Mouse (Mus musculus): ENCODE data around the gene Tnfsf13. TPM values are rescaled to one million over a fixed set of nuclear protein-coding genes. Genes with fewer than 3 reads are reported as not detected.
A peak's percentile ranks its signal among the peaks of the same experiment; 100 is the strongest.
"Not testable (repeated sequence)": the region's sequence is repeated elsewhere in the genome, so short reads cannot be mapped to it uniquely, and the experiment has no call there.

Tnfsf13 gene
- polyA plus RNA-seq (2012; rRNA removed) = 5.3 and 5.4 TPM in 2 replicates

DNA sequence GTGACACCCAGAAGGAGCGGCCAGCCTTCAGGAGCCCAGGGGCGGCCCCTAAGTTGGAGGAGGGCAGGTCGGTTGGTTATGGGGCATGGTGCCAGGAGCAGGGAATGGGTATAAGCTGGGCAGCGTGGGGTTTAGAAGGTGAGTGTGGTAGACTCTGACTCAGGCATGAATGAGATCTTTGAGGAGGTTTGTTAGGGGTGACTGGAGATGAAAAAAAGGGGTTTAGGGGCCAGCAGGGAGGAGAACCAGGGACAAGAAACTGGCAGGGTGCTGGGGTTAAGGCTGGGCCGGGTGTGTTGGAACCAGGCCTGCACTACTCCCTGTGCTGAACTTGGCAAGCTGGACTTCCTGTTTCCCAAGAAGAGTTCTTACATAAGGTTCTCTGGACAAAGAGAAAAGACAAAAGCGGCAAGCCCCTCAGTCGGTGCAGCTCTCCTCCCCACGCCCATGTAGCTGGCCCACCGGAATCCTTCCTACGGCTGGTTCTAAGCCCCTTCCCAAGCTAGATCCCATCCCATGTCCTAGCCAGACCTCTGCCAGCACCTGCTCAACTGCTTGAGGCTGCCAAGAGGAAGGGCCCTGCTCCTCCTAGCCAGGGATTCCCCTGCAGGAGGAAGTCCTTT, at the start of gene Tnfsf13:
Tnfsf13 (minus strand) TSS at position 259 of the 623 bp plus-strand sequence.
- peak in 1 of 2 experiments; percentile 61 for DNase-seq (ENCODE audit: extremely low spot score in 1 of 2, low spot score in 1 of 2)

DNA sequence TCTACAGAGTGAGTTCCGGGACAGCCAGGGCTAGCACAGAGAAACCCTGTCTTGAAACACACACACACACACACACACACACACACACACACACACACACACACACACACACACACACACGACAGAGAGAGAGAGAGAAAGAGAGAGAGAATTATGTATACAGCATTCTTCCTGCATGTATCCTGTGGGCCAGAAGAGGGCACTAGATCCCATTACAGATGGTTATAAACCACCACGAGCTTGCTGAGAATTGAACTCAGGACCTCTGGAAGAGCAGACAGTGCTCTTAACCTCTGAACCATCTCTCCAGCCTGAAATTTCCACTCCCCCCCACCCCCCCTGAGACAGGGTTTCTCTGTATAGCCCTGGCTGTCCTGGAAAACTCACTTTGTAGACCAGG, 45.8 kb upstream of the Tnfsf13 start:
- not testable (repeated sequence) for DNase-seq (ENCODE audit: extremely low spot score in 1 of 2, low spot score in 1 of 2)

DNA sequence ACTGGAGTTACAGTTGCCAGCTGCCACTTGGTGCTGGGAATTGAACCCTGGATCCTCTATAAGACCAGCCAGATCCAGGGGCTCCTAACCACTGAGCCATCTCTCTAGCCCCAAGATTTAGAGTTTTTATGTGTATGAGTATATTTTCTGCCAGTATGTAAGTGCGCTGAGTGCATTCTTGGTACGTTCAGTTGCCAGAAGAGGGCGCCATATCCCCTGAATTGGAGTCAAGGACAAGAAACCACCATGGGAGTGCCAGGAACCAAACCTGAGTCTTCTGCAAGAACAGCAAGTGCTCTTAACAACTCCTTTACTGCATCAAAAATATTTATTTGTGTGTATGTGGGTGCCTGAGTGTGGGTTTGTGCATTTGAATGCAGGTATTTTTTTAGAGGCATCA, 43.5 kb upstream of the Tnfsf13 start:
- peak in 1 of 2 experiments; percentile 55 for DNase-seq (ENCODE audit: extremely low spot score in 1 of 2, low spot score in 1 of 2)

DNA sequence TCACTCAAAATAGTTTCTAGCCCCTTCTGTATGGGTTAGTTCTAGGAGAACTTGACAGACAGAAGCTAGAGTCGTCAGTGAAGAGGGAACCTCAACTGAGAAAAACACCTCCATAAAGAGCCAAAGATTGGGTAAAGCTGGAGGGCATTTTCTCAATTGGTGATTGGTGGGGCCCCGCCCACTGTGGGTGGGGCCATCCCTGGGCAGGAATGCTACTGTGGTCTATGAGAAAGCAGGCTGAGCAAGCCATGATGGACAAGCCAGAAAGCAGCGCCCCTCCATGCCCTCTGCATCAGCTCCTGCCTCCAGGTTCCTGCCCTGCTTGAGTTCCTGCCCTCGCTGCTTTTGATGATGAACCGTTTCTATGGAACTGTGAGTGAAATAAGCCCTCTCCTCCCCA, 40.4 kb upstream of the Tnfsf13 start:
- DNase-seq (ENCODE audit: extremely low spot score in 1 of 2, low spot score in 1 of 2) = no peak

DNA sequence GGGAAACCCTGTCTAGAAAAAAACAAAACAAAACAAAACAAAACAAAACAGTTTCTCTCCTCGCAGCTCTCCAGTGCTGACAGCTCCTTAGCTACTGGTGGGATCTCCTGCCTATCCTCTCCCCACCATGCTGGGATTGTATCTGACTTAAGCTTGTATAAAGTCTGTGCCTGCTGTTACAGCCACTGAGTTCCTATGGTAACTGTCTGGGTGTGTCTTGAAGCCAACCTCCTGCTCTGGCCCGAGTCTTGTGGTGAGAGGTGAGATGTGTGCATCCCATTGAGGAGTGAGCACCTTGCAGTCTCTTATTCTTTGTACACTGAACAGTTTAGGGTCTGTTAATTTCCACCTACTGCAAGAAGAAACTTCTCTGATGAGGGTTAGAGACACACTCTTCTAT, 37.5 kb upstream of the Tnfsf13 start:
- no peak for DNase-seq (ENCODE audit: extremely low spot score in 1 of 2, low spot score in 1 of 2)

DNA sequence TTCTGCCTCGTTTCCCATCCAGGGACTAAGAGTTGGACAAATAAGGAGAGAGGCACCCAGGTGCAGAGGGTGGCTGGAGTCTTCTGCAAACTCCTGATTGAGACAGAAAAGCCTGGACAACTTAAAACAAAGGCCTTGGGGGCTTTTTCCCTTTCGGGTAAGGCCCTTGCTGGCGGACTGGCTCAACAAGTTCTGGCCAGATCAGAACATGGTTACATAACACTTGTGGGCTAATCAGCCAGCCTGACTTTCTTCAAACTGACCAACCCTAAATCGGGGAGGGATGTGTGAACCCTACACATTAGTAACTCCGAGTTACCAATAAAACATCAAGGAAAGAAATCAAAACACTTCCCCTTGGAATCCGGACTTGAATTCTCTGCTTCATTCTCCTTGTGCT, 35.3 kb upstream of the Tnfsf13 start:
- no peak for DNase-seq (ENCODE audit: extremely low spot score in 1 of 2, low spot score in 1 of 2)

DNA sequence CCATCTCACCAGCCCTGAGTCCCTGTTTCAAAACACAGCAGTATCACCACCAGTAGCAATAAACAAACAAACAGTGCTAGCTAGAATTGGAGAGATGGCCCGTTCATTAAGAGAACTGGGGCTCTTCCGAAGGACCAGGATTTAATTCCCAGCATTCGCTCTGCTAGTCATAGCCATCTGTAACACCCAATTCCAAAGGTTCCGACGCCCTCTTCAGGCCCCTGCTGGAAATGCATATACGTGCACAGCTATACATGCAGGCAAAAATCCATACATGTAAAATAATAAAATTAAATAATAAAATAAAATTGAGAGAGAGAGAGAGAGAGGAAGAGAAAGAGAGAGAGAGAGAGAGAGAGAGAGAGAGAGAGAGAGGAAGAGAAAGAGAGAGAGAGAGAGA, 33.8 kb upstream of the Tnfsf13 start:
- no peak for DNase-seq (ENCODE audit: extremely low spot score in 1 of 2, low spot score in 1 of 2)

DNA sequence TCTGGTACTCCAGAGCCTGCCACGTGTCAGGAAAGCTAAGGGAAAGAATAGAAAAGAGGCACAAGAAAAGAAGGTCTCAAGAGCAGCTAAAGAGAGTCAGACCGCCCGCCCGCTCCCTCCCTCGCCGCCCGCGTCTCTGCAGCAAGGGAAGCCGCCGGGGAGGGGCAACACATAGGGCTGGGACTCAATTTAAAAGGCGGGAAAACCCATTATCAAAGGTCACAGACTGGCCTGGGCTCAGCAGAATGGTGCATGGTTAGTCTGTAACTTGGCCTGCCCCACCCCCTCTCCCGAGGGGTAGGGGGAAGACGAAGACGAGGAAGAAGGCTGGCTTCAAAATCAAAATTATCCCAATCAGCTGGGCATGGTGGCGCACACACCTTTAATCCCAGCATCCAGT, 33.1 kb upstream of the Tnfsf13 start:
- DNase-seq (ENCODE audit: extremely low spot score in 1 of 2, low spot score in 1 of 2) = no peak

DNA sequence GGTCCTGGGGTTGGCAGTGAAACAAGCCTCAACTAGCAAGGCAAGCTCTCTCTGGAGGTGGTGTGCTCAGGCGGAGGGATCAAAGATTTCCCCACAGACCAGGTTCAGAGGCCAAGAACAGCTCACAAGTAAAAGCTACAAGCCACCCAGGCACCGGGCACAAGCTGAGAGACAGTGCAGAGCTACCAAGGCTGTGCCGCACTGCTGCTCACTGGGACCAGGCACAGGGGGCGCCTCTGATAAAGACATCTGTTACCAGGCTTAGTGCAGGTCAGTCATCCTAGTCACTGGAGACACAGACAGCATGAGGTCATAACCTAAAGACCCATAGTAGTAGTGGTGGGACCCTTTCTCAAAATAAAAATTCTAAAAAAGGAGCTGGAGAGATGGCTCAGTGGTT, 31.4 kb upstream of the Tnfsf13 start:
- no peak for DNase-seq (ENCODE audit: extremely low spot score in 1 of 2, low spot score in 1 of 2)

DNA sequence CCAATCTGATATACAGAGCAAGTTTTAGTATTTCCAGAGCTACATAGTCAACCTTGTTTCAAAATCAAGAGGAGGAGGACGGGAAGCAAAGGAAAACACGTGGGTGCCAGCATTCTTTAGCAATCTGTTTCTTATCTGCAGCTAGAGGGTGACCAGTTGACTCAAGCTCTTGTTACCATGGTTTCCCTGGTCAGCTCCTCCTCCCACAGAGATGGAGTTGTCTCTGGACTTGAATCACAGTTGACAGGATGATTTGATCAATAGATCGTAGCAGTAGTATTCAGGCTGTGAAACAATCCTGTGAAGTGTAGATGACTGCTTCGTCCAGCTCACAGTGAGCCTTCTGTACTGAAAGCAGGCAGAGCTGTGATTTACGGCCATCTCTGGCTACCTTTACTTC, 30.3 kb upstream of the Tnfsf13 start:
- peak in 1 of 2 experiments; percentile 30 for DNase-seq (ENCODE audit: extremely low spot score in 1 of 2, low spot score in 1 of 2)

DNA sequence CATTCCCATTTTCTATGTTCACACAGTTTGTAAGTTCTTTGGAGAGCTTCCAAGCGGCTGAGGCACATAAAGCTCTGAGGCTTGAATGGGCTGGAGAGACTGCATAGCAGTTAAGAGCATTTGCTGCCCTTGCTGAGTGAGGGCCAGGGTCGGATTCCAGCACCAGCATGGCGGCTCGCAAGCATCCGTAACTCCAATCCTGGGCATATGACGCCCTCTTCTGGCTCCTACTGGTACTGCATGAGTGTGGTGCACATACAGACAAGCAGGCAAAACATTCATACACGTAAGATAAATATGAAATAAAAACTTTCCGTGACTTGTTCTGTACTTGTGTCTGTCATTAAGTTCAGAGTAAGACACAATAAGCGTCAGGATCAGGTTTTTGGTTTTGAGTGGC, 29.9 kb upstream of the Tnfsf13 start:
- no peak for DNase-seq (ENCODE audit: extremely low spot score in 1 of 2, low spot score in 1 of 2)

DNA sequence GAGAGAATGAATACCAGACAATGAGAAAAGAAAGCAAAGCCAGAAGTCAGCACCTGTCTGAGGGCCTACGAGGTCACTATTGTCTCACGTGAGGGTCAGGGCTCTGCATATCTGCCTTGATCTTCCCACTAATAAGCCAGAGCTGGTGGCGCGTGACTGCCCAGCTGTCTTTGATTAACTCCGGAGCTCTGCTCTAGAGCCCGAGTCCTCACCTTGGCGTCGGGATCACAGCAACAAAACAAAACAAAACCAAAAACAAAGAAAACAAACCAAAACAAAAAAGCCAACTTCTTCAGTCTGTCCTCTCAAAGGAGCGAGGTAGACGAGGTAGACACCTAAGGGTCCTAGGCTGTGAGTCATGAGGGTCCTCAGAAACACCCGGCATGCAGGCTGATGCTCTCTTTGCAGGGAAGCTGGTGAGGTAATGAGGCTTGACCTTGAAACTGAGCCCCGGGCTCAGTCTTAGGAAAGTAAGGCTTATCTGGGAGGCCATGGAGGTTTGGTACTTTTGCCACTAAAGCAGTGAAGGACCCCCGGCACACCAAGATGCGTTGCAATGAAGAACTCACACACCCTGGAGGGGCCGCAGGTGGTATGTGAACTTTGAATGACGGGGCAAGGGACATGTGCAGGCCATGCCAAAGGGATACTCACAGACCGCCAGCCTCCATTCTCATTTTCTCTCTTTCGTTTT, 29.2 kb upstream of the Tnfsf13 start:
- DNase-seq (ENCODE audit: extremely low spot score in 1 of 2, low spot score in 1 of 2) = no peak

DNA sequence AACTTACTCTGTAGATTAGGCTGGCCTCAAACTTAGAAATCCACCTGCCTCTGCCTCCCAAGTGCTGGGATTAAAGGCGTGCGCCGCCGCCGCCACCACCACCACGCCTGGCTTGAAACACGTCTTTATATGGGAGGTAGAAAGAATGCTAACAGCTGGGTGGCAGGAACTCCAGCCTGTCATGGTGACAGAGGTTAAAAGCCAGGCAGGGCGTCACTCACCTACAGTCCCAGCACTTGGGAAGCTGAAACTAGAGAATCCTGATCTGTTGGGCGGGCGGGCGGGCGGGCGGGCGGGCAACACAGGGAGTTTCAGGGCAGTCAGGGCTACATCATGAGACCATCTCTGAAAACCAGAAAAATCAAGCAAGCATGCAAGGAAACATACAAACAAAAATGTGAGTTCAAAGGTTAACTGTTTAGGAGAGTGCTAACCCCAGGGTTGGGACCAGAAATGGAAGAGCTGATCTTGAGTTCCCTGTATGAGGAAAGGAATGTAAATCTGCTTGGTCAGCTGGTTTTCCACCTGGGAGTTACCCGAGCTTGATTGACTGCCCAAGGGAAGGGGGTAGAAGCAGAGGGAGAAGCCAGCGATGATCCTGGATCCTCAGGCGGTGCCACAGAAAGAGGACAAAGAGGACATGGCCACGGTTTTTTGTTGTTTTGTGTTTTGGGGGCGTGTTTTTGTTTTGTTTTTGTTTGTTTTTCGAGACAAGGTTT, 27.5 kb upstream of the Tnfsf13 start:
- no peak for DNase-seq (ENCODE audit: extremely low spot score in 1 of 2, low spot score in 1 of 2)

DNA sequence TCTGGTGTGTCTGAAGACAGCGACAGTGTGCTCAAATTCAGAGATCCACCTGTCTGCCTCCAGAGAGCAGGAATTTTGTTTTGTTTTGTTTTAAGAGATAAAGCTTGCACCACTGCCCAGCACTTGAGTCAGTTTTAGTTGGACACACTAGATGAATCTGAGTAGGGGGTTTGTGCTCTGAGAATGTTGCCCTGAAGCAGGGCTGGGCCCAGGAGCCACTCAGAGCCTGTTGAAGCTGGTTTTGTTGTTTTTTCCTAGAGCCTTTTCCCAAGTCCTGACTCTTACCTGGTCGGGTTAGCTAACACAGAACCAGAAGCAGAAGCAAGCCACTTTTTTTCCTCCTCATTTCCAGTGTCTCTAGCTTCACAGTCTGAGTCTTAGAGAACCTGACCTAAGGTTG, 25.5 kb upstream of the Tnfsf13 start:
- no peak for DNase-seq (ENCODE audit: extremely low spot score in 1 of 2, low spot score in 1 of 2)

DNA sequence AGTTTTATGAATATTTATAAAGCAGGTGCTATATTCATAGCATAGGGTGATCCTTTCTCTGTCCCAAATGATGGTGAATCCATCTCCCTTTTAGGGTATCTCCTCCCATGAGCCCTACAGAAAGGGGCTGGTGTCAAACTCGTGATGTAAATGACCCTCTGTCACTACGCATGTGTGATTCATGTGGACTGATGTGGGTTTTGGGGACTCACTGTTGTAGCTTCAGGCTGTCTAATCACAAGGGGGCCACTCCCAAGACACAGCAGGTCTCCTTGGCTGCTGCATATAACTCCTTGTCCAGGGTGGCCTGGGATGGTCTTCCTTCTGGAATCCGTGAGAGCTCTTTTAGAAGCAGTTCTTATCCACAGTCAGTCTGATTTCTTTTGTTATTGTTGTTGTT, 24.9 kb upstream of the Tnfsf13 start:
- DNase-seq (ENCODE audit: extremely low spot score in 1 of 2, low spot score in 1 of 2) = no peak

DNA sequence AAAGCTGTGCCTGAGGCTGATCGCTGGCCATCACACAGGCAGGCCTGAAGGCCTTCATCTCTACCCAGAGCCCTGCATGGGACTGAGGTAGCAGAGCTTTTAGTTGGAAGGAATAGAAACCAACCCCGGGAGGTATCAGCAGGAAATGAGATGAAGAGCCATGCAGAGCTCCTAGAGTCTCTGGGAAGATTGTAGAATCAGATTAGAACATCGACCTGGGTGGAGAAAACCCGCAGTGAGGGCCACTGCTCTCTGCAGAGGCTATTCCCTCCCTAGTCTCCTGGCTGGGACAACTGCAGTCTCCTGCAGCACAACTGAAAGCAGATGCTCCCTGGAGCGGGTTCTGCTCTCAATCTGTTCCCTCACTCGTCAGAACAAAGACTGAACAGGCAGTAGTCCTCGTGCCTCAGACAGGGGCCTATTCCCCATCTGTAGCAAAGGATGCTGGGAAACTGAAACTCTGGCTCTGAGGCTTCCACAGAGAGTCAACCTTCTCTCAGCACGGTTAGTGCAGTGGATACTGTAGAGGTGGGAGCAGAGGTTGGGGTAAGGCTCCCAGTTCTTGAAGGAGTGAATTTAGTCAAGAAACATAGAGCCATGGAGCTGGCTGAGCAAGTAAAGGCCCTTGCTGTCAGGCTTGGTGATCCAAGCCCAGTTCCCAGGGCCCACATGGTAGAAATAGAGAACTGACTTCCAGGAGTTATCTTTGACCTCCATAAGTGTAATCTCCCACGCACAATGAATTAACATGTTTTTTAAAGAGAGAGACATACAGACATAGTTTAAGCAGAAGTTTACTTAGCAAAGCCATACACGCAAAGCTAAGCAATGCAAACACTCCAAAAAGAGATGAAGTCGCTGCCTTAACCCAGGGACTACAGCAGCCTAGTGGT, 24.2 kb upstream of the Tnfsf13 start:
- DNase-seq (ENCODE audit: extremely low spot score in 1 of 2, low spot score in 1 of 2) = no peak

DNA sequence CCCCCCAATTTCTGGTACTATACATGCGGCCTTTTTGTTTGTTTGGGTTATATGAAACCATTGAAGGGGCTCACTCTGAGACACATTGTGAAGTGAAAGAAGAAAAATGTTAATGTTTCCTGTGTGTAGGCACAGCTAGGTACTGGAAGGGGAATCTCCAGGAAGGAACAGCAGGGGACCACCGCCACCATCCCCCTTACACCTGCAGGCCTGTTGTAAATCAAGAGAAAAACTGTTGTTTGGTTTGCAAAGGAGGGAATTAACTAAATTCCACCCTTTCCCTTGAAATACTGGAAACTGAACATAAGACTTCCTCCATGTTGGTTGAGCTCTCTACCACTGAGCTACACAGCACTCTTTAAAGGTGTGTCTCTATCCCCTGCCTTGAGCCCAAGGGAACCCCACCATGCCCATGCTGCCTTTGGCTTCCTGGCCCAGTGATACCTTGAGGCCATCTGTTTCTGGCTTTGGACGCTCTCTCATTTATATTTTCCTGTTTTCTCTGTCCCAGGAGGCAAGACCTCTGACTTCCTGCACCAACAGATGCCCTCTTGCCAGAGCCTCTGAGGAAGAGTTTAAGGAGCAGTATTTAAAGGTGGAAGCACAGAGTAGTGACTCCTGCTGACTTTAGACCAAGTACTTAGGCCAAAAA, 23.2 kb upstream of the Tnfsf13 start:
- no peak for DNase-seq (ENCODE audit: extremely low spot score in 1 of 2, low spot score in 1 of 2)

DNA sequence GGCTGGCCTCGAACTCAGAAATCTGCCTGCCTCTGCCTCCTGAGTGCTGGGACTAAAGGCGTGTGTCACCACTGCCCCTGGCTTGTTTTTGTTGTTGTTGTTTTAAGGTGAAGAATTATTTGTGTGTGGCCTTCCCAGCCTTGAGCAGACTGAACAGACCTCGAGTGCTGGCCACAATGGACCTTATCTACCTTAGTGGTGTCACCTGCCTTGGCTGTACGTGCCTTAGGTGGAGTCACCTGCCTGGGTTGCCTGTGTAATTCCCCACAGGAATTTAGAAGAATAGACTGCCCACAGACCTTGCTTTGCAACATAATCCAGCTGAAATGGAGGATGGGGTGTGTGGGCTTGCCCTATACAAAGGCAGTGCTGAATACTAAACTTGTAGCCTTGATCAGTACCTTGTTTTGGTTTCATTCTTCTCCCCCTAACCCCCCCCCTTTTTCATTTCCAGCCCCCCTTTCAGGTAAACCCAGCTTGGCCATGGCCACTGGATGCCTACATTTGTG, 22.3 kb upstream of the Tnfsf13 start:
- DNase-seq (ENCODE audit: extremely low spot score in 1 of 2, low spot score in 1 of 2) = no peak

DNA sequence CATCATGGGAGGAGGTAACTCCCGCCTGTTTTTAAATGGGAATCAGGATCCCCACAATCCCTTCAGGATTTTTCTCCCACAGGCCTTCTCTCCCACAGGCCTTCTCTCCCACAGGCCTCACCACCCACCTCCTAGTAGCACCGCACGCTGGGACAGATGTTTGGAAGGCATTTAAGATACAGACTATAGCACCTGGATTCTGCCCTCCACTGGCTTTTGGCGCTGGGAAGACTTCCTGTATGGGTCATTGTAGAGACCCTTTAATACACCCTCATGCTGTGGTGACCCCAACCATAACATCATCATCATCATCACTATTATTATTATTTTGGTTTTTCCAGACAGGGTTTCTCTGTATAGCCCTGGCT, 21.9 kb upstream of the Tnfsf13 start:
- DNase-seq (ENCODE audit: extremely low spot score in 1 of 2, low spot score in 1 of 2) = no peak

DNA sequence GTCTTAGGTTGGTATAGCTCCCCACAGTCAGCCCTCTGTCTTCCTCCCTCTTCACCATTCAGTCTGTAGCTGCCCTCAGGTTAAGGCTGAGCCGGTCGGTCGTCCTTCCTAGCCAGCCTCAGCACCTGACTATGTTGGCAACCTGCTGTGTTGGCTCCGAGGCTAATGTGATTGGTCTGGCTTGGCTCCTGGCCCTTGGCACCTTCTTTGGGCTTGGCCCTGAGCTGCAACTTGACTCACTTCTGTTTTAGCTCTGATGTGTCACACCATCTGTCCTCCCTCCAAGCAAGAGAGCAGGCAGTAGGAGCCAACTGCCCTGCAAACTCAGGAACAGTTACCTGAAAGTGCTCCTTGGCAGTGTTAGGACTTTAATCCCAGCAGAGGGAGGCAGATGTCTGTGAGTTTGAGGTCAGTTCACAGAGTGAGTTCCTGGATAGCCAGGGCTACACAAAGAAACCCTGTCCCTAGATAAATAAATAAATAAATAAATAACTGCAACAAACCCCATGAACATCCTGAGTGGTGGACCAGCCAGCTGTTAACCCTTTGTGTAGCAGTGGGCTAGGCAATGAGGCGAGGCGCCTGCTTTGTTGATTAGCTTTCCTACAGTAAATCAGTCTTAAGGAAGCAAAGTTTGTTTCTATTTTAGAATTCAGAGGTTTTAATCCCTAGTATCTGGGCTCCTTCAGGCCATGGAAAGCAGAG, 21.3 kb upstream of the Tnfsf13 start:
- peak in 1 of 2 experiments; percentile 40 for DNase-seq (ENCODE audit: extremely low spot score in 1 of 2, low spot score in 1 of 2)
